Mouse (Mus musculus) midbrain, embryonic 13.5 days (tissue): ENCODE measurements around the gene Plcg2. TPM values are rescaled to one million over a fixed set of nuclear protein-coding genes. Genes with fewer than 3 reads are reported as not detected.
A peak's percentile ranks its signal among the peaks of the same experiment; 100 is the strongest.

Experiments used
- ATAC-seq: fragments of 200-750 bp; cut with Nextera tagmentation; 2 replicates; pipeline ENCODE4 v1.8.0; 2017; ENCODE audit warnings: mild to moderate bottlenecking, moderate TSS enrichment, moderate library complexity
- H3K27ac ChIP-seq: fragments of 300-500 bp; sonication (generic); 2 replicates; pipeline ENCODE4 v1.5.1; 2015; ENCODE audit warnings: inconsistent platforms, mild to moderate bottlenecking, moderate library complexity
- H3K27me3 ChIP-seq: fragments of 300-500 bp; sonication (generic); 2 replicates; pipeline ENCODE4 v1.6.1; 2015; ENCODE audit warnings: mild to moderate bottlenecking, inconsistent platforms
- H3K36me3 ChIP-seq: fragments of 300-500 bp; sonication (generic); 2 replicates; pipeline ENCODE4 v1.6.1; 2015; ENCODE audit warnings: mild to moderate bottlenecking, inconsistent platforms
- H3K4me1 ChIP-seq: fragments of 300-500 bp; sonication (generic); replicated peaks from 2 replicates; pipeline ENCODE4 v1.6.1; 2015; ENCODE audit warnings: inconsistent platforms
- H3K4me2 ChIP-seq: fragments of 300-500 bp; sonication (generic); replicated peaks from 2 replicates; pipeline ENCODE4 v1.6.1; 2015; ENCODE audit warnings: moderate library complexity, mild to moderate bottlenecking, inconsistent platforms
- H3K4me3 ChIP-seq: fragments of 300-500 bp; sonication (generic); replicated peaks from 2 replicates; pipeline ENCODE4 v1.5.1; 2015; ENCODE audit warnings: mild to moderate bottlenecking, inconsistent platforms
- H3K9ac ChIP-seq: fragments of 300-500 bp; sonication (generic); replicated peaks from 2 replicates; pipeline ENCODE4 v1.6.1; 2015; ENCODE audit warnings: mild to moderate bottlenecking, inconsistent platforms
- H3K9me3 ChIP-seq: fragments of 300-500 bp; sonication (generic); 2 replicates; pipeline ENCODE4 v1.6.1; 2016; ENCODE audit warnings: mild to moderate bottlenecking, inconsistent platforms
- WGBS: fragments of 180-500 bp; shearing (Covaris S2); methylation state at CpG from one replicate; pipeline ENCODE4 v1.1.7; 2015; 5-methylcytosine and 5-hydroxymethylcytosine counted together
- polyA plus RNA-seq: library from polyadenylated mRNA; unstranded; fragments of >200 nt; fragmentation: Nextera tagmentation; extraction: Ambion mirVana; gene quantifications from 2 replicates; pipeline ENCODE4 v1.2.1, GENCODE M21; 2015

The Plcg2 gene
- polyA plus RNA-seq, 1 experiment from 2014 or later: 0.90 TPM

GRCm38 (mm10) chr8:117610506-117610905 lies 112.4 kb downstream of the Plcg2 start:
- H3K27ac ChIP-seq: no peak overlapping the region
- H3K4me1 ChIP-seq: no peaks in the 10 kb centered on the region
- no peaks in the 10 kb centered on the region for H3K36me3 ChIP-seq
- H3K4me2 ChIP-seq: no peak overlapping the region
- no peaks in the 10 kb centered on the region for H3K27me3 ChIP-seq
- WGBS: 94% methylated on average over 10 of the region's 10 CpGs
- ATAC-seq: no peak
- H3K9me3 ChIP-seq: peaks cover under 1% of the 10 kb centered on the region; the same call in 1 of the 2 replicates
- H3K9ac ChIP-seq: no peak overlapping the region
- H3K4me3 ChIP-seq: no peak overlapping the region

DNA sequence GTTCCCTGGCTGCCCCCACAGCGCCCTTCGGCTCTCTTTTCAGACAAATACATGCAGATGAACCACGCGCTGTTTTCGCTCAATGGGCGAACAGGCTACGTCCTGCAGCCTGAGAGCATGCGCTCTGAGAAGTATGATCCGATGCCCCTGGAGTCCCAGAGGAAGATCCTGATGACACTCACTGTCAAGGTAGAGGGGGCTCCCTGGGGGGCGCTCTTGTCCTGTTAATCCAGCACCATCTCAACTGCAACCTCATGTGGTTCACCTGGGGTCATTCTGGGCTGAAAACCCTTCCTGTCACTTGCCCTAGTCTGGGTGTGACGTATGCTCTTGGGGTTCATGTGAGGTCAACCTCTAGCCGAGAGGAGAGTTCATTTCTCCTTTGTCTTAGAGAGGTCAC lies 114.8 kb downstream of the Plcg2 start:
- no peak overlapping the region for H3K4me3 ChIP-seq
- 0 out of 2 replicates have a peak, but pooled peaks cover 3% of the 10 kb centered on the region for H3K4me1 ChIP-seq
- peaks cover 8% of the 10 kb centered on the region; the same call in 1 of the 2 replicates for H3K9me3 ChIP-seq
- H3K9ac ChIP-seq: no peak overlapping the region
- no peaks in the 10 kb centered on the region for H3K36me3 ChIP-seq
- H3K4me2 ChIP-seq: no peak overlapping the region
- ATAC-seq: no peak
- no peaks in the 10 kb centered on the region for H3K27me3 ChIP-seq
- no peak overlapping the region for H3K27ac ChIP-seq
- 88% methylated on average over 12 of the region's 12 CpGs for WGBS

DNA sequence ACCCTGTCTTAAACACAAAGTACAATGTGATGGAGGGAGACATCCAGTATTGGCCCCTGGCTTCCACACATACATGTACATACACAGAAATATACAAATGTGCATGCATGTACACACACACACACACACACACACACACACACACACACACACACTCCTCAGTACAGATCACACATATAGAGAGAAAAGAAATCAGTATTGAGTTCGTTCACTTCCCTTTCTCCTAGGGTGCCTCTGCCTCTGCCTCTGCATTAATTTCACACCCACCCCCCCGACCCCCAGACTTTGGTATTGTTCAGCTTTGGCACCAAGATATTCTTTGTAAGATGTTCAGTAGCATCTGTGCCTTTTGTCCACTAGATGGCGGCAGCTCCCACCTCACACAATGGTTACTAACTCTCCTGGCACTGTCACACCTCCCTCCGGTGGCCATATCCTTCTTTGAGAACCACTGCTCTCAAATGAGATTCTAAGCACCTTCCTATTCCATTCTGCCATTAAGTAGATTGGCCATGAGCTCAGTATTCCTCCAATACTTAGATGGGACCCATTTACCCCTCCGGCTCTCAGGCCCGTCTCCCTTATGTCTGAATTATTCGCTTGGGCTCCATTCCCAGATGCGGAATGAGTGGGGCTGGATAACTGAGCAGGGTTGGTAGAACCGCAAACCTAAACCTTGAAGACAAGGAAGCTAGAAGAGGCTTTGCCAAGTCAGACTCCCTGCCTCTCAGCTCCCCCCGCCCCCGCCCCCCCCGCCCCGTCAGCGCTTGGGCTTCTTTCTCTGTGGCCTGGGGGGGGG lies 128.1 kb downstream of the Plcg2 start:
- Histone ChIP-seq H3K9ac (no peak overlapping the region), H3K4me3 (no peak overlapping the region), H3K9me3 (peaks cover 3% of the 10 kb centered on the region; the same call in 1 of the 2 replicates), H3K36me3 (no peaks in the 10 kb centered on the region), H3K4me2 (no peak overlapping the region), H3K27me3 (no peaks in the 10 kb centered on the region), H3K27ac (no peak overlapping the region), H3K4me1 (no peaks in the 10 kb centered on the region)
- 72% methylated on average over 14 of the region's 14 CpGs for WGBS
- ATAC-seq: peak; percentile 58

- no peaks in the 10 kb centered on the region; the same call in 1 of the 2 replicates for H3K9me3 ChIP-seq
- no peak overlapping the region for H3K4me2 ChIP-seq
- H3K27ac ChIP-seq: no peak overlapping the region
- no peaks in the 10 kb centered on the region for H3K4me1 ChIP-seq
- H3K9ac ChIP-seq: no peak overlapping the region
- no peaks in the 10 kb centered on the region for H3K27me3 ChIP-seq
- no peaks in the 10 kb centered on the region for H3K36me3 ChIP-seq
- ATAC-seq: no peak
- 77% methylated on average over 9 of the region's 9 CpGs for WGBS
- no peak overlapping the region for H3K4me3 ChIP-seq
Measured at GRCm38 (mm10) chr8:117627096-117627495, 129.0 kb downstream of the Plcg2 start.

DNA sequence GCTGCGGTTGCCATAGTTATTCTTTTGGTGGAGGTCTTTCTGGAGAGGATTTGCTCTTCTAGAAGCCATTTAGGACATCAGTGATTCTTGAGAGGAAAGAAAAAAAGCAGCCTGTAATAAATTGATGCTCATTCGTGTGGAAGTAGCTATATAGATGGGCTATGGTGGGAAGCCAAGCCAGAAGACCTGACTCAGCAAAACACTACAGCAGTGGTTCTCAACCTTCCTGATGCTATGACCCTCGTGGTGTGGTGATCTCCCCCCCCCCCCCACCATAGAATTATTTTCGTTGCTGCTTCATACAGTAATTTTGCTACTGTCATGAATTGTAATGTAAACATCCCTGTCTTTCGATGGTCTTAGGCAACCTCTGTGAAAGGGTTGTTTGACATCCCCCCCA lies 134.4 kb downstream of the Plcg2 start:
- Histone ChIP-seq H3K4me3 (no peak overlapping the region), H3K9me3 (no peaks in the 10 kb centered on the region), H3K4me2 (no peak overlapping the region), H3K36me3 (no peaks in the 10 kb centered on the region), H3K27me3 (no peaks in the 10 kb centered on the region), H3K9ac (no peak overlapping the region), H3K4me1 (no peaks in the 10 kb centered on the region), H3K27ac (no peak overlapping the region)
- no peak for ATAC-seq
- 85% methylated on average over 5 of the region's 5 CpGs for WGBS

- H3K9me3 ChIP-seq: no peaks in the 10 kb centered on the region
- H3K36me3 ChIP-seq: no peaks in the 10 kb centered on the region
- no peaks in the 10 kb centered on the region for H3K27me3 ChIP-seq
- no peak overlapping the region for H3K27ac ChIP-seq
- 92% methylated on average over 7 of the region's 7 CpGs for WGBS
- no peak overlapping the region for H3K9ac ChIP-seq
- H3K4me2 ChIP-seq: no peak overlapping the region
- no peak overlapping the region for H3K4me3 ChIP-seq
- H3K4me1 ChIP-seq: no peaks in the 10 kb centered on the region
- ATAC-seq: no peak
Measured at GRCm38 (mm10) chr8:117634406-117634805, 136.3 kb downstream of the Plcg2 start.

GRCm38 (mm10) chr8:117637462-117637861 lies 139.4 kb downstream of the Plcg2 start:
- ATAC-seq: no peak
- no peaks in the 10 kb centered on the region for H3K4me1 ChIP-seq
- no peaks in the 10 kb centered on the region for H3K27me3 ChIP-seq
- H3K27ac ChIP-seq: no peak overlapping the region
- no peak overlapping the region for H3K4me2 ChIP-seq
- no peaks in the 10 kb centered on the region for H3K36me3 ChIP-seq
- no peak overlapping the region for H3K4me3 ChIP-seq
- WGBS: 64% methylated on average over 3 of the region's 3 CpGs
- H3K9ac ChIP-seq: no peak overlapping the region
- 0 out of 2 replicates have a peak, but pooled peaks cover 5% of the 10 kb centered on the region for H3K9me3 ChIP-seq

- Histone ChIP-seq H3K9ac (no peak overlapping the region), H3K9me3 (0 out of 2 replicates have a peak, but pooled peaks cover 5% of the 10 kb centered on the region), H3K4me2 (no peak overlapping the region), H3K4me3 (no peak overlapping the region), H3K4me1 (no peaks in the 10 kb centered on the region), H3K27me3 (no peaks in the 10 kb centered on the region), H3K27ac (no peak overlapping the region), H3K36me3 (no peaks in the 10 kb centered on the region)
- no peak for ATAC-seq
- 95% methylated on average over 9 of the region's 9 CpGs for WGBS
Measured at GRCm38 (mm10) chr8:117639631-117640030, 141.5 kb downstream of the Plcg2 start.

GRCm38 (mm10) chr8:117645486-117645885 lies 147.4 kb downstream of the Plcg2 start:
- no peaks in the 10 kb centered on the region for H3K27me3 ChIP-seq
- no peaks in the 10 kb centered on the region for H3K4me1 ChIP-seq
- 77% methylated on average over 5 of the region's 5 CpGs for WGBS
- no peak for ATAC-seq
- H3K9ac ChIP-seq: no peak overlapping the region
- H3K9me3 ChIP-seq: no peaks in the 10 kb centered on the region
- H3K36me3 ChIP-seq: no peaks in the 10 kb centered on the region
- H3K4me2 ChIP-seq: no peak overlapping the region
- no peak overlapping the region for H3K27ac ChIP-seq
- no peak overlapping the region for H3K4me3 ChIP-seq

GRCm38 (mm10) chr8:117646020-117646419 lies 147.9 kb downstream of the Plcg2 start:
- WGBS: 50% methylated on average over 2 of the region's 2 CpGs
- Histone ChIP-seq H3K4me2 (no peak overlapping the region), H3K9me3 (no peaks in the 10 kb centered on the region), H3K27me3 (no peaks in the 10 kb centered on the region), H3K4me1 (no peaks in the 10 kb centered on the region), H3K36me3 (no peaks in the 10 kb centered on the region), H3K27ac (no peak overlapping the region), H3K4me3 (no peak overlapping the region), H3K9ac (no peak overlapping the region)
- ATAC-seq: no peak

DNA sequence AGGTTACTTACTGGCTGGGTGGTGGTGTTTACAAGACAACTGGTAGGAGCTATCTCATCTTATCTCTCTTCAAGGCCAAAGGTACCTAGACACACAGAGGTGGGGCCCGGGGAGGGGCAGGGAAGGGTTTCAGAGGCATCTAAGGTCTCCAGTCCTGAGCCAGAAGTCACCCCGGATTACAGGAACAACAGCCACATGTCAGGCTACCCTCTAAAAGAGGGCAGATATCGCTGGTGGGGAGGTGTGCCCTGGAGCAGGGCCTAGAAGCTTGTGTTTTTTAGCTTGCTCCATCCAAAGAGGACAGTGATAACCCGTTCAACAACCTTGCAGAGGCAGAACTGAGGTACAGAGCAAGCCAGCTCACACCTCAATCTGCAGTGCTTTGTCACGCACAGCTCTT lies 148.3 kb downstream of the Plcg2 start:
- H3K4me2 ChIP-seq: no peak overlapping the region
- ATAC-seq: no peak
- H3K4me1 ChIP-seq: no peaks in the 10 kb centered on the region
- H3K27me3 ChIP-seq: no peaks in the 10 kb centered on the region
- no peaks in the 10 kb centered on the region for H3K36me3 ChIP-seq
- H3K27ac ChIP-seq: no peak overlapping the region
- 77% methylated on average over 5 of the region's 5 CpGs for WGBS
- H3K9me3 ChIP-seq: no peaks in the 10 kb centered on the region
- no peak overlapping the region for H3K9ac ChIP-seq
- H3K4me3 ChIP-seq: no peak overlapping the region

- Histone ChIP-seq H3K27me3 (no peaks in the 10 kb centered on the region), H3K4me3 (no peak overlapping the region), H3K36me3 (no peaks in the 10 kb centered on the region), H3K9me3 (no peaks in the 10 kb centered on the region), H3K4me2 (no peak overlapping the region), H3K9ac (no peak overlapping the region), H3K4me1 (no peaks in the 10 kb centered on the region), H3K27ac (no peak overlapping the region)
- 0 out of 2 replicates have a peak, but pooled peaks have one; percentile 24 for ATAC-seq
- WGBS: 96% methylated on average over 1 of the region's 1 CpGs
Measured at GRCm38 (mm10) chr8:117652318-117652717, 154.2 kb downstream of the Plcg2 start.

- H3K4me2 ChIP-seq: no peak overlapping the region
- no peak overlapping the region for H3K4me3 ChIP-seq
- no peak overlapping the region for H3K27ac ChIP-seq
- ATAC-seq: no peak
- no peaks in the 10 kb centered on the region for H3K27me3 ChIP-seq
- H3K9ac ChIP-seq: no peak overlapping the region
- no peaks in the 10 kb centered on the region for H3K36me3 ChIP-seq
- WGBS: 76% methylated on average over 7 of the region's 7 CpGs
- peaks cover 14% of the 10 kb centered on the region for H3K4me1 ChIP-seq
- no peaks in the 10 kb centered on the region for H3K9me3 ChIP-seq
Measured at GRCm38 (mm10) chr8:117658990-117659389, 160.9 kb downstream of the Plcg2 start.
